Mouse (Mus musculus): ENCODE results near the gene Atg4d.
"Not testable (repeated sequence)": the region's sequence is repeated elsewhere in the genome, so short reads cannot be mapped to it uniquely, and the experiment has no call there.

Atg4d gene

DNA sequence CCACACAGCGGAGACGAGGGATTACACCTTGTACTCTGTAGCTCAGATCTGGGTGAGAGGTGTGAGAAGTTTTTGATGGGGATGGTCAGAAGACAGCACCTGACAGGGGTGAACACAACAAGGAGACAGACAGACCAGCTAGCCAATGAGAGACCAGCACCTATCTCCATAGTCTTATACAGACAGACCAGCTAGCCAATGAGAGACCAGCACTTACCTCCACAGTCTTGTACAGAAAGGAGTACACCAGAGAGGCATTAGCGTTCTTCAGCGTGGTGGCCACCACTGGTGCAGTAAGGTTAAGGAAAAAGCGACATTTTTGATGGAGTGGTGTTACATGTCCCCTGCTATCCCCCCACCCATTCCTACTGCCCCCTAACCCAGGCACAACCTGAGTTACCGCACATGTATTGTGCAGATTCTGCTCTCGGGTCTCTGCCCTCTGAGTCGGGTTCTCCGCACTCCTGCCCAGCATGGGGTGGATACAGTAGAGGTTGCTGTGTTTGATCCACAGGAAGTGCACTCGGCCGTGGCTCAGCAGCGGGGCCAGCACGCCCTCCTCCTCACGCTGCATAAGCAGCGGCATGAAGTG lies 44.2 kb downstream of the Atg4d start:
- no peak for DNase-seq (ENCODE audit: extremely low read depth, insufficient read length, low spot score)

GRCm38 (mm10) chr9:21311695-21312094 lies 46.6 kb downstream of the Atg4d start:
- no peak for DNase-seq (ENCODE audit: extremely low read depth, insufficient read length, low spot score)

DNA sequence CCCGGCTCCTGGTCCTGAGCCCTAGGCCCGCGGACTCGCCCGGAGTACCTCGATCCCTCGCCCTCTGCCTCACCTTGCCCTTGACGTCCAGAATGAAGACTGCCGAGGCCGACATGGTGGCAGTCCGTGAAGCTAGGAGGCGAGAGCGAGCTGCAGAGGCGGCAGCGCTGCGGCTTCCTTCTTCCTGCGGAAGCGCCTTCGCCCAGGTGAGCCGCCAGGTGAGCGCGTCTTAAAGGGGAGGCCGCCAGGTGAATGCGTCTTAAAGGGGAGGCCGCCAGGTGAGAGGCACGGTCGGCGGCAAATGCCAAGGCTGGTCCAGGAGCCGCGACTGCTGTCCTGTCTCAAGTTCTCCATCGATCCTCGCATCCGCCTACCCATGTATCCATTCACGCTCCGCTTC lies 47.0 kb downstream of the Atg4d start, which contains the start of gene Ap1m2:
Gene Ap1m2, minus strand, starts transcription at position 204 of the 400 bp plus-strand sequence.
- DNase-seq (ENCODE audit: extremely low read depth, insufficient read length, low spot score) = no peak

DNA sequence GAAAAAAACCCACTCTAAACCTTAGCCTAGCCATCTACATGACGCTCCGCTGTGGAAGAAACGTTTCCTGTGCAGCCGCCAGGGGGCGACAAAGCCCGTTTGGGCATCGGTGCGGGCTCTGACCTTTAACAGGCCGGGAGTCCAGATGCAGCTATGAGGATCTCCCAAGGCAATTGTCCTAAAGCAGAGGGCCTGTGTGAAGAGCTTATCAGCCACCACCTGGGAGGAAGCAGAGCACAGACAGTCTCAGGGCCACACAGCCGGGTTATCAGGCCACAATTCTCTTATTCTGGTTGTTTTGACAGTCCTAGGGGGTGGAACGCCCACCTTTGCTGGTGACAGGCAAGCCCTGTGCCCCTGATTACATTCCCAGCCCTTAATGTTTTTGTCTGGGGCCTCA lies 48.3 kb downstream of the Atg4d start:
- DNase-seq (ENCODE audit: extremely low read depth, insufficient read length, low spot score) = peak; percentile 70

DNA sequence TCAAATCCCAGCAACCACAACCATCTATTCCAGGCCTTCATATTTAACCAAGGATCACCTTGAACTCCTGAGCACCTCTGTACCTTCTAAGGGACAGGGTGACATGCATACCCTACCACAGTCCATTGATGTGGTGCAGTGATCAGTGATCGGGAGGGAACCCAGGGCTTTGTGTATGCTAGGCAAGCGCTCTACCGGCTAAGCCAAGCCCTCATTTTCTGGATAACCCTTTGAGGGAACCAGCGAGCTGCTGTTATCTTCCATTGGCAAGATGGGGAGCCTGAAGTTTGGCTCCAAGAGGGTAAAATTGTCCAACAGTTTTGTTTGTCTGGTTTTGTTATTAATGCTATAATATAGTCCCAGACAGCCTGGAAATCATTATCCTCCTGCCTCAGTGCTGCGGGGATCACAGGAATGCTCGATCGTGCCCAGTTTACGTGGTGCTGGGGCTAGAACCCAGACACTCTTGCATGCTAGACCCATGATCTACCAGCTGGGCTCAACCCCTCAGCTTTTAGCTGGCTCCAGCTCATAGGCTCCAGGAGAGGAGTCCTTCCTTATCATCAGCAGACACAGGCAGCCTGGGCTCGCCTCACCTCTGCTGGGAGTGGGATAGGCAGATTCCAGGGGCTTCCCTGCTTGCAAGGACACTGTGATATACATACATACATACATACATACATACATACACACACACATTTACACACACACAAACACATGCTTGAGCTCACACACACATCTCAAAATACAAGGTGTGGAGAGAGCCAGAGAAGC lies 49.5 kb downstream of the Atg4d start:
- DNase-seq (ENCODE audit: extremely low read depth, insufficient read length, low spot score) = no peak

- no peak for DNase-seq (ENCODE audit: extremely low read depth, insufficient read length, low spot score)
These were observed 50.3 kb downstream of the Atg4d start for GRCm38 (mm10) chr9:21315421-21315820.

DNA sequence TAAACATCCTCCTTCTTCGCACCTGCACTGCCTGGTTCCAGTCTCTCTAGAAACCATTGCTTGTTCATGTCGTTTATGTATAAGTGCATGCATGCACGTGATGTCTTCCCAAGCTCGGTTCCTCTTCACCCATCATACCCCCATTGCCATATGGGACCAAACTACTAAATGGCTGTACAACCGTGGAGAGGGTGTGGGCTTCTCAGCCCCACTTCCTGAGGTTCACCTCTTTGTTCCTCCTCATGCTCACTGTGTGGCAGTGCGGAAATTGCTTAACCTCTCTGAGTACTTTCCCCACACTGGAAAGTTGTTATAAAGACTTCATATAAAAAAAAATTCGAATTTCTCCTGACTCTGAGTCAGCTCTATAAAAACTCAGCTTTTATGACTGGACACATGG lies 51.6 kb downstream of the Atg4d start:
- no peak for DNase-seq (ENCODE audit: extremely low read depth, insufficient read length, low spot score)

- DNase-seq (ENCODE audit: extremely low read depth, insufficient read length, low spot score) = no peak
These were observed 53.7 kb downstream of the Atg4d start for GRCm38 (mm10) chr9:21318792-21319191.

DNA sequence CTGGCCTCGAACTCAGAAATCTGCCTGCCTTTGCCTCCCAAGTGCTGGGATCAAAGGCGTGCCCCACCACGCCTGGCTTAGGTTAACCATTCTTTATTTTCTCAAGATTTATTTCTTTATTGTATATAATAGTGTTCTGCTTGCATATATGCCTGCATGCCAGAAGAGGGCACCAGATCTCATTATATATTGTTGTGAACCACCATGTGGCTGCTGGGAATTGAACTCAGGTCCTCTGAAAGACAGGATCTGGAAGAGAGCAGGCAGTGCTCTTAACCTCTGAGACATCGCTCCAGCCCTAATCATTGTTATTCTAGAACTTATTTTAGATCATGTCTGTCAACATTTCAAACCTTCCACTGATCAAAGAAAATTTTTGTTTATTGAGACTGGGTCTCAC lies 54.4 kb downstream of the Atg4d start:
- no peak for DNase-seq (ENCODE audit: extremely low read depth, insufficient read length, low spot score)

GRCm38 (mm10) chr9:21320280-21320618 lies 55.2 kb downstream of the Atg4d start:
- DNase-seq (ENCODE audit: extremely low read depth, insufficient read length, low spot score) = no peak

DNA sequence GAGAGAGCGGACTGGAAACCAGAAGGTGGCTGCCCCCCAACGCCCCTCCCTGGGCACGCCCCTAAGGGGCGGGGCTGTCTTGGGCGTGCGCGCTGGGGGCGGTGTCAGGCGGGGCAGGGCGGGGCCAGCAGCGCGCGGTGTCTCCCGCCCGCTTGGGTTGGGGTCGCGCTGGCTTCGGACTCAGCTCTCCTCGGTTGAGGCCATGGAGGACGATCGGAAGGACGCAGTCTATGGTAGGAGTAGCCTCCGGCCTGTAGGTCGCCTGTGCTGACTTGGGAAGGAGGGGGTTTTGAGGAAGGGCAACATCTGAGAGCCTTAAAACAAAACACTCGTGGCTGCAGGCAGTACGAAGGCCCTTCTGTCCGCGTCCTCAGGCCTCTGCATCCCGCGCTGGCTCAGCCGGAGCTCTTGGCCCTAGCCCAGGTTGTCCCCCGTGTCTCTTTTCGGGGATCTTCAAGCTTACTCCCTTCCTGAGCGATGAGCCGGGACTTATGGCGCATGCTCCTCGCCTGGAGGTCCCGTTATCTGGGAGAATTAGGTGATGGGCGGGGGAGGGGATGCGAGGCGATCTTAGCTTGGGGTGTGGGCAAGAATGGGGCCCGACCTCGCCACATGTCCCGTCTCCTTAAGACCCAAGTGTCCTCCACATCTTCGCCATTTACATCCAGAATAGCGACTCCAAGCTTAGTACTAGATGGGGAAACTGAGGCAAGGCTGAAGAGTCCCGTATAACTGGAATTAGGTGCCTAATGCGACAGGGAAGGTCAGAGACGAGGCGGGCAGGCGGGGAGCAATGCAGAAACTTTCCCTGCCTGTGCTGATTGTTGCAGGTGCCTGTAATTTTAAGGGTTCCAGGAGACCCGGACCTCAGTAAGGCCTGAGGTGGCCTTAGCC lies 55.8 kb downstream of the Atg4d start, which contains the start of gene Slc44a2:
Gene Slc44a2, plus strand, starts transcription at position 80 of the 894 bp plus-strand sequence.
- DNase-seq (ENCODE audit: extremely low read depth, insufficient read length, low spot score) = peak; percentile 81

- peak; percentile 44 for DNase-seq (ENCODE audit: extremely low read depth, insufficient read length, low spot score)
These were observed 56.4 kb downstream of the Atg4d start for GRCm38 (mm10) chr9:21321513-21321835.

- no peak for DNase-seq (ENCODE audit: extremely low read depth, insufficient read length, low spot score)
These were observed 57.3 kb downstream of the Atg4d start for GRCm38 (mm10) chr9:21322211-21322916.

GRCm38 (mm10) chr9:21322917-21323297 lies 57.8 kb downstream of the Atg4d start:
- not testable (repeated sequence) for DNase-seq (ENCODE audit: extremely low read depth, insufficient read length, low spot score)

DNA sequence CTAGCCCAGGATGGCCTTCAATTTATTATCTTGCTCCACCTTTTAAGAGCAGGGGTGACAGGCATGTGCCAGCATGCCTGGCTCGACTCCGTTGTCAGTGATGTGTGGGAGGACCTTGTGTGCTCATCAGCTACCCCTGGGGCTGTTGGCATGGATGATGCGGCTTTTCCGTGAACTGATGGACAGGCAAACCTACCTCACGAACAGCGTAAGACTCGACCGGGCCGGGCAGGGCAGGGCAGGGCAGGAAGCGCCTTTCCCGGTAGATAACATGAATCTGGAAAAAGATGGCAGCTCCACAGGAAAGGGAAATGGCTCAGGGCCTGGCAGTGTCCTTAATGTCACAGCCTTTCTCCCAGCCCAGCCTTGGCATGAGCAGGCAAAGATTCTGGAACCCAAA lies 59.2 kb downstream of the Atg4d start:
- no peak for DNase-seq (ENCODE audit: extremely low read depth, insufficient read length, low spot score)

Measured in 3134 (cell line).